Comparison of ENCODE assay signal across 27 mouse cellular contexts in genomic region chr6:148356141-148356540, GRCm38 (mm10).
DNase-seq lines count a peak whose midpoint lies in the region; ATAC-seq and TF ChIP-seq lines count a peak whose summit lies in the region.
"Had no signal": no experiment of that assay in that cellular context is flagged by ENCODE, and none has a peak within 500 bp of the region (broad histone marks: within the 10 kb centered on the region; RNA-seq: fewer than 3 reads in every experiment).

No protein-coding gene starts in this region.

- TF ChIP-seq CTCF in liver, adult 2 months (IDR thresholded peaks at IDR 0.05; ENCODE audit: low read depth, low read length): peak; percentile 17; the same call in 1 of the 2 replicates
- TF ChIP-seq CTCF in CH12.LX (conservative IDR thresholded peaks at IDR 0.05 in 1 of 2, IDR thresholded peaks at IDR 0.05 in 1 of 2; ENCODE audit: low read depth in 2 of 2, low read length in 2 of 2): peak in 1 of 2 experiments; percentile 42; a peak in 1 of 4 replicates
- no peak for TF ChIP-seq CTCF in thymus, adult 2 months (IDR thresholded peaks at IDR 0.05; ENCODE audit: borderline replicate concordance, control insufficient read depth, extremely low read depth, insufficient read depth, low read length, poor library complexity)

- no peak for ATAC-seq in liver, embryonic 11.5 days (replicated peaks; ENCODE audit: low FRiP score)
- ATAC-seq: activated CD4-positive, CD25-positive, alpha-beta regulatory T cell, adult 4 months; forebrain, postnatal 0 days; intestine, postnatal 0 days; lung, postnatal 0 days; midbrain, embryonic 13.5 days had no signal

- no peaks in the 10 kb centered on the region for H3K79me2 ChIP-seq in liver, adult 2 months (ENCODE audit: control insufficient read depth, insufficient read depth, low read length)
- no peaks in the 10 kb centered on the region for H3K79me2 ChIP-seq in CH12.LX (replicated peaks; ENCODE audit: control insufficient read depth, extremely low read depth, insufficient read depth, poor library complexity, severe bottlenecking)

- H3K27ac ChIP-seq in liver, adult 2 months (replicated peaks; ENCODE audit: insufficient read depth, low read depth, low read length): no peak overlapping the region
- no peak overlapping the region for H3K27ac ChIP-seq in liver, embryonic 11.5 days (ENCODE audit: low read depth, low read length)
- H3K27ac ChIP-seq in CH12.LX (ENCODE audit: insufficient read depth, low read depth): no peak overlapping the region
- no peak overlapping the region for H3K27ac ChIP-seq in thymus, adult 2 months (ENCODE audit: control insufficient read depth, insufficient read depth, low read length)
- H3K27ac ChIP-seq: forebrain, embryonic 12.5 days; hindbrain, embryonic 14.5 days; kidney, embryonic 15.5 days; limb, embryonic 10.5 days; limb, embryonic 15.5 days; midbrain, embryonic 13.5 days had no signal

- peak; percentile 74 for DNase-seq in heart, adult 11 months
- DNase-seq in heart, adult 18-20 months: no peak
- peak; percentile 51 for DNase-seq in liver, adult 2 months (ENCODE audit: extremely low read depth, low read depth, low spot score)
- DNase-seq in liver, embryonic 11.5 days (ENCODE audit: low spot score): no peak
- DNase-seq in CH12.LX (ENCODE audit: extremely low read depth) (no peak), R1 (ENCODE audit: low read depth, low spot score) (peak; percentile 19)
- no peak for DNase-seq in adrenal gland, postnatal 4 days (ENCODE audit: low spot score in 2 of 2)
- no peak for DNase-seq in thymus, adult 2 months
- DNase-seq: adrenal gland, adult 2 months; cerebellum, adult 2 months; cerebellum, postnatal 14 days; forebrain, postnatal 0 days; kidney, postnatal 25 days; lung, adult 18-20 months; lung, postnatal 4 days; right cerebral cortex, postnatal 25 days; thymus, postnatal 4 days had no signal

- no peaks in the 10 kb centered on the region for H3K27me3 ChIP-seq in liver, adult 2 months (ENCODE audit: control insufficient read depth, insufficient read depth, low read length)
- no peaks in the 10 kb centered on the region for H3K27me3 ChIP-seq in liver, embryonic 11.5 days (replicated peaks; ENCODE audit: control insufficient read depth, insufficient read depth, low read length)
- H3K27me3 ChIP-seq in CH12.LX (replicated peaks): no peaks in the 10 kb centered on the region
- H3K27me3 ChIP-seq in thymus, adult 2 months (ENCODE audit: control insufficient read depth, insufficient read depth, low read length): no peaks in the 10 kb centered on the region
- H3K27me3 ChIP-seq: forebrain, embryonic 12.5 days; kidney, embryonic 15.5 days; limb, embryonic 15.5 days; midbrain, embryonic 13.5 days had no signal

- no peaks in the 10 kb centered on the region for H3K4me1 ChIP-seq in liver, adult 2 months (ENCODE audit: control insufficient read depth, insufficient read depth, low read length)
- H3K4me1 ChIP-seq in liver, embryonic 11.5 days (replicated peaks; ENCODE audit: control insufficient read depth, insufficient read depth, low read length): no peaks in the 10 kb centered on the region
- H3K4me1 ChIP-seq in CH12.LX (ENCODE audit: control insufficient read depth in 1 of 2, insufficient read depth in 2 of 2): no peaks in the 10 kb centered on the region
- H3K4me1 ChIP-seq in thymus, adult 2 months (replicated peaks; ENCODE audit: control insufficient read depth, insufficient read depth, low read length): no peaks in the 10 kb centered on the region
- H3K4me1 ChIP-seq: megakaryocyte, embryonic 14.5 days; midbrain, embryonic 13.5 days had no signal

- peaks cover 4% of the 10 kb centered on the region; the same call in 1 of the 2 replicates for H3K9me3 ChIP-seq in liver, embryonic 11.5 days (ENCODE audit: control insufficient read depth, low read length)
- no peaks in the 10 kb centered on the region for H3K9me3 ChIP-seq in CH12.LX (replicated peaks; ENCODE audit: low read length)
- H3K9me3 ChIP-seq: limb, embryonic 10.5 days; limb, embryonic 15.5 days; midbrain, embryonic 13.5 days had no signal

- no peak overlapping the region for H3K4me3 ChIP-seq in liver, adult 2 months (ENCODE audit: insufficient read depth, low read depth, low read length)
- H3K4me3 ChIP-seq in liver, embryonic 11.5 days (ENCODE audit: low read depth, low read length): no peak overlapping the region
- H3K4me3 ChIP-seq in CH12.LX (replicated peaks in 1 of 3; ENCODE audit: low read depth in 2 of 3, low read length in 2 of 3, poor library complexity in 1 of 3): no peak overlapping the region
- no peak overlapping the region for H3K4me3 ChIP-seq in thymus, adult 2 months (ENCODE audit: control insufficient read depth, insufficient read depth, low read length)
- H3K4me3 ChIP-seq: forebrain, embryonic 12.5 days; limb, embryonic 15.5 days; megakaryocyte, embryonic 14.5 days had no signal

- no peak for TF ChIP-seq EP300 in CH12.LX (IDR thresholded peaks at IDR 0.05; ENCODE audit: low read length)

- no peak overlapping the region for H3K9ac ChIP-seq in liver, adult 2 months (ENCODE audit: low read depth, low read length)
- no peak overlapping the region for H3K9ac ChIP-seq in liver, embryonic 11.5 days (ENCODE audit: low read depth, low read length)
- H3K9ac ChIP-seq in CH12.LX (ENCODE audit: insufficient read depth, low read depth): no peak overlapping the region
- H3K9ac ChIP-seq: forebrain, embryonic 12.5 days; forebrain, postnatal 0 days; hindbrain, embryonic 14.5 days; kidney, embryonic 15.5 days; limb, embryonic 15.5 days; midbrain, embryonic 13.5 days had no signal

- dilution Hi-C loops in CH12.LX (cut with MboI; ENCODE audit: extremely low pct_ligation_motif_present, extremely low pct_unique_long_range_greater_than_20kb, low sequenced_read_pairs): no loop called here

- TF ChIP-seq POLR2A in liver, adult 2 months (IDR thresholded peaks at IDR 0.05; ENCODE audit: extremely low read depth, insufficient read depth, low read length): no peak
- no peak for TF ChIP-seq POLR2A in CH12.LX (IDR thresholded peaks at IDR 0.05; ENCODE audit: low read depth, low read length)
- no peak for TF ChIP-seq POLR2A in thymus, adult 2 months (IDR thresholded peaks at IDR 0.05; ENCODE audit: control insufficient read depth, extremely low read depth, insufficient read depth, low read length, poor library complexity)

- H3K4me2 ChIP-seq in liver, embryonic 11.5 days: no peak overlapping the region
- no peak overlapping the region for H3K4me2 ChIP-seq in CH12.LX (ENCODE audit: insufficient read depth, low read depth, poor library complexity, severe bottlenecking)
- H3K4me2 ChIP-seq: forebrain, embryonic 12.5 days; limb, embryonic 15.5 days had no signal

- in situ Hi-C loops in CH12.LX (cut with MboI; ENCODE audit: low pct_ligation_motif_present, low pct_unique_long_range_greater_than_20kb, low sequenced_read_pairs): no loop called here

- peak; percentile 41 for TF ChIP-seq RAD21 in CH12.LX (IDR thresholded peaks at IDR 0.05; ENCODE audit: low read depth, low read length)

- H3K36me3 ChIP-seq in liver, adult 2 months (ENCODE audit: control insufficient read depth, insufficient read depth, low read length): no peaks in the 10 kb centered on the region
- no peaks in the 10 kb centered on the region; the same call in 1 of the 2 replicates for H3K36me3 ChIP-seq in liver, embryonic 11.5 days (ENCODE audit: control insufficient read depth, insufficient read depth, low read length)
- no peaks in the 10 kb centered on the region for H3K36me3 ChIP-seq in CH12.LX (replicated peaks in 1 of 2; ENCODE audit: control insufficient read depth in 1 of 2, insufficient read depth in 1 of 2, low read length in 1 of 2)
- H3K36me3 ChIP-seq in thymus, adult 2 months (ENCODE audit: control insufficient read depth, insufficient read depth, low read length): no peaks in the 10 kb centered on the region

TF ChIP-seq in CH12.LX, 34 proteins besides CTCF, POLR2A, EP300 and RAD21:
- TF ChIP-seq MAZ (IDR thresholded peaks at IDR 0.05; ENCODE audit: low read depth, low read length) (no peak), KAT2A (IDR thresholded peaks at IDR 0.05; ENCODE audit: insufficient replicate concordance, low read length) (no peak), ZC3H11A (IDR thresholded peaks at IDR 0.05; ENCODE audit: low read depth, low read length) (no peak), PAX5 (IDR thresholded peaks at IDR 0.05; ENCODE audit: low read length) (no peak), MAFK (IDR thresholded peaks at IDR 0.05; ENCODE audit: insufficient replicate concordance, low read length) (no peak), RCOR1 (conservative IDR thresholded peaks at IDR 0.05; ENCODE audit: low read depth, low read length) (no peak), TCF12 (IDR thresholded peaks at IDR 0.05; ENCODE audit: low read depth, low read length) (no peak), MXI1 (IDR thresholded peaks at IDR 0.05; ENCODE audit: low read depth, low read length) (no peak), ZNF384 (IDR thresholded peaks at IDR 0.05; ENCODE audit: low read depth, low read length) (no peak), SMC3 (IDR thresholded peaks at IDR 0.05; ENCODE audit: low read depth, low read length) (no peak; the same call in 1 of the 2 replicates)

Comparison
In these comparisons a context has a peak if more than half of its experiments do, and no peak if none do; other contexts are left out.
1. DNase-seq: peak in heart, adult 11 months (single experiment), liver, adult 2 months (single experiment) and R1 (single experiment); none in heart, adult 18-20 months (0 of 2), liver, embryonic 11.5 days (single experiment), CH12.LX (single experiment), adrenal gland, postnatal 4 days (0 of 2) and thymus, adult 2 months (single experiment).